Mouse (Mus musculus) forebrain, embryonic 10.5 days (tissue): ENCODE data around the gene Mapkap1. TPM values are rescaled to one million over a fixed set of nuclear protein-coding genes. Genes with fewer than 3 reads are reported as not detected.

Source experiments
- DNase-seq: peaks from one replicate; pipeline ENCODE4 v3.0.0-alpha.2; 2017; ENCODE audit warnings: low spot score; ENCODE audit errors: extremely low spot score
- H3K27ac ChIP-seq: fragments of 300-500 bp; sonication (generic); 2 replicates; pipeline ENCODE4 v1.5.1; 2016; ENCODE audit warnings: mild to moderate bottlenecking
- H3K27me3 ChIP-seq: fragments of 300-500 bp; sonication (generic); 2 replicates; pipeline ENCODE4 v1.6.1; 2016; ENCODE audit warnings: mild to moderate bottlenecking; ENCODE audit not compliant: poor library complexity, severe bottlenecking
- H3K36me3 ChIP-seq: fragments of 300-500 bp; sonication (generic); replicated peaks from 2 replicates; pipeline ENCODE4 v1.6.1; 2016; ENCODE audit warnings: mild to moderate bottlenecking, moderate library complexity
- H3K4me1 ChIP-seq: fragments of 300-500 bp; sonication (generic); 2 replicates; pipeline ENCODE4 v1.6.1; 2016
- H3K4me3 ChIP-seq: fragments of 300-500 bp; sonication (generic); 2 replicates; pipeline ENCODE4 v1.5.1; 2016; ENCODE audit warnings: mild to moderate bottlenecking, moderate library complexity
- H3K9me3 ChIP-seq: fragments of 300-500 bp; sonication (generic); 2 replicates; pipeline ENCODE4 v1.6.1; 2016; ENCODE audit warnings: mild to moderate bottlenecking, moderate library complexity
- WGBS: fragments of 180-500 bp; shearing (Covaris S2); methylation state at CpG from one replicate; pipeline ENCODE4 v1.1.7; 2016; 5-methylcytosine and 5-hydroxymethylcytosine counted together
- polyA plus RNA-seq: library from polyadenylated mRNA; unstranded; fragments of >200 nt; fragmentation: Nextera tagmentation; extraction: Ambion mirVana; gene quantifications from 2 replicates; pipeline ENCODE4 v1.2.1, GENCODE M21; 2016

Gene Mapkap1
- polyA plus RNA-seq, 1 experiment from 2014 or later: 84.2 TPM

GRCm38 (mm10) chr2:34635249-34636165 lies 228.9 kb downstream of the Mapkap1 start:
- H3K4me1 ChIP-seq: peaks cover 39% of the 10 kb centered on the region
- 84% methylated on average over 14 of the region's 14 CpGs for WGBS
- no peak for DNase-seq

GRCm38 (mm10) chr2:34638955-34639650 lies 232.5 kb downstream of the Mapkap1 start:
- Histone ChIP-seq H3K27me3 (peaks cover 35% of the 10 kb centered on the region), H3K4me3 (peak overlapping the region; percentile 56), H3K36me3 (no peaks in the 10 kb centered on the region), H3K9me3 (no peaks in the 10 kb centered on the region), H3K27ac (peak overlapping the region; percentile 84), H3K4me1 (peaks cover 33% of the 10 kb centered on the region)
- peak; percentile 87 for DNase-seq
- WGBS: 13% methylated on average over 37 of the region's 37 CpGs

More at GRCm38 (mm10) chr2:34635249-34636165, 228.9 kb downstream of the Mapkap1 start:
- no peaks in the 10 kb centered on the region for H3K9me3 ChIP-seq
- H3K4me3 ChIP-seq: no peak overlapping the region
- H3K36me3 ChIP-seq: no peaks in the 10 kb centered on the region
- no peak overlapping the region for H3K27ac ChIP-seq
- peaks cover 27% of the 10 kb centered on the region for H3K27me3 ChIP-seq

- H3K36me3 ChIP-seq: no peaks in the 10 kb centered on the region
- H3K9me3 ChIP-seq: no peaks in the 10 kb centered on the region
- H3K4me3 ChIP-seq: no peak overlapping the region
- DNase-seq: no peak
- peaks cover 41% of the 10 kb centered on the region for H3K27me3 ChIP-seq
- 67% methylated on average over 5 of the region's 5 CpGs for WGBS
- peaks cover 28% of the 10 kb centered on the region for H3K4me1 ChIP-seq
- H3K27ac ChIP-seq: no peak overlapping the region
These were observed 233.2 kb downstream of the Mapkap1 start for GRCm38 (mm10) chr2:34639725-34640124.

- Histone ChIP-seq H3K4me1 (peaks cover 30% of the 10 kb centered on the region), H3K27ac (no peak overlapping the region), H3K36me3 (no peaks in the 10 kb centered on the region), H3K27me3 (peaks cover 58% of the 10 kb centered on the region), H3K9me3 (no peaks in the 10 kb centered on the region), H3K4me3 (no peak overlapping the region)
- peak; percentile 30 for DNase-seq
- WGBS: 30% methylated on average over 2 of the region's 2 CpGs
These were observed 235.8 kb downstream of the Mapkap1 start for GRCm38 (mm10) chr2:34642351-34642750.

GRCm38 (mm10) chr2:34644571-34645526 lies 238.3 kb downstream of the Mapkap1 start:
- H3K27ac ChIP-seq: no peak overlapping the region
- peaks cover 39% of the 10 kb centered on the region for H3K27me3 ChIP-seq
- WGBS: 25% methylated on average over 22 of the region's 22 CpGs
- H3K4me1 ChIP-seq: peaks cover 14% of the 10 kb centered on the region
- no peak overlapping the region for H3K4me3 ChIP-seq
- no peaks in the 10 kb centered on the region for H3K9me3 ChIP-seq
- no peaks in the 10 kb centered on the region for H3K36me3 ChIP-seq
- DNase-seq: peak; percentile 46

GRCm38 (mm10) chr2:34645851-34646540 lies 239.4 kb downstream of the Mapkap1 start:
- no peaks in the 10 kb centered on the region for H3K36me3 ChIP-seq
- H3K9me3 ChIP-seq: no peaks in the 10 kb centered on the region
- DNase-seq: peak; percentile 74
- WGBS: 13% methylated on average over 21 of the region's 21 CpGs
- 0 out of 2 replicates have a peak overlapping the region, but pooled peaks have one; percentile 25 for H3K27ac ChIP-seq
- H3K4me1 ChIP-seq: peaks cover 14% of the 10 kb centered on the region
- H3K4me3 ChIP-seq: peak overlapping the region; percentile 53
- peaks cover 30% of the 10 kb centered on the region for H3K27me3 ChIP-seq

- DNase-seq: no peak
- Histone ChIP-seq H3K9me3 (0 out of 2 replicates have a peak, but pooled peaks cover 2% of the 10 kb centered on the region), H3K4me1 (peaks cover 14% of the 10 kb centered on the region), H3K4me3 (peak overlapping the region; percentile 53), H3K27ac (no peak overlapping the region), H3K27me3 (peaks cover 30% of the 10 kb centered on the region), H3K36me3 (no peaks in the 10 kb centered on the region)
- 12% methylated on average over 5 of the region's 5 CpGs for WGBS
These were observed 239.9 kb downstream of the Mapkap1 start for GRCm38 (mm10) chr2:34646541-34646865.

GRCm38 (mm10) chr2:34647410-34647809 lies 240.8 kb downstream of the Mapkap1 start:
- no peaks in the 10 kb centered on the region for H3K36me3 ChIP-seq
- H3K27me3 ChIP-seq: peaks cover 30% of the 10 kb centered on the region
- H3K4me3 ChIP-seq: no peak overlapping the region
- H3K9me3 ChIP-seq: 0 out of 2 replicates have a peak, but pooled peaks cover 4% of the 10 kb centered on the region
- DNase-seq: no peak
- H3K27ac ChIP-seq: no peak overlapping the region
- WGBS: 75% methylated on average over 11 of the region's 11 CpGs
- H3K4me1 ChIP-seq: peaks cover 14% of the 10 kb centered on the region

GRCm38 (mm10) chr2:34667820-34668219 lies 261.2 kb downstream of the Mapkap1 start:
- no peaks in the 10 kb centered on the region for H3K36me3 ChIP-seq
- 0 out of 2 replicates have a peak, but pooled peaks cover 2% of the 10 kb centered on the region for H3K9me3 ChIP-seq
- H3K4me1 ChIP-seq: peaks cover 31% of the 10 kb centered on the region
- WGBS: 21% methylated on average over 10 of the region's 10 CpGs
- no peak overlapping the region for H3K4me3 ChIP-seq
- no peak overlapping the region for H3K27ac ChIP-seq
- H3K27me3 ChIP-seq: peaks cover 46% of the 10 kb centered on the region
- DNase-seq: no peak

- peaks cover 31% of the 10 kb centered on the region for H3K4me1 ChIP-seq
- WGBS: 48% methylated on average over 17 of the region's 17 CpGs
- no peak overlapping the region for H3K4me3 ChIP-seq
- 0 out of 2 replicates have a peak, but pooled peaks cover 2% of the 10 kb centered on the region for H3K9me3 ChIP-seq
- no peaks in the 10 kb centered on the region for H3K36me3 ChIP-seq
- H3K27ac ChIP-seq: no peak overlapping the region
- H3K27me3 ChIP-seq: peaks cover 46% of the 10 kb centered on the region
- no peak for DNase-seq
These were observed 262.0 kb downstream of the Mapkap1 start for GRCm38 (mm10) chr2:34668440-34669191.

- no peak overlapping the region for H3K27ac ChIP-seq
- no peak for DNase-seq
- WGBS: 73% methylated on average over 8 of the region's 8 CpGs
These were observed 262.7 kb downstream of the Mapkap1 start for GRCm38 (mm10) chr2:34669203-34669746.

More at GRCm38 (mm10) chr2:34669203-34669746, 262.7 kb downstream of the Mapkap1 start:
- H3K27me3 ChIP-seq: peaks cover 46% of the 10 kb centered on the region
- H3K9me3 ChIP-seq: no peaks in the 10 kb centered on the region
- no peak overlapping the region for H3K4me3 ChIP-seq
- peaks cover 31% of the 10 kb centered on the region for H3K4me1 ChIP-seq
- peaks cover 5% of the 10 kb centered on the region for H3K36me3 ChIP-seq
